Mouse (Mus musculus) liver, embryonic 16.5 days (tissue): Measurements from ENCODE around the gene Gpha2. TPM values are rescaled to one million over a fixed set of nuclear protein-coding genes. Genes with fewer than 3 reads are reported as not detected.

Experiments
- ATAC-seq: fragments of 200-750 bp; cut with Nextera tagmentation; 2 replicates; pipeline ENCODE4 v1.8.0; 2017; ENCODE audit warnings: low read depth, mild to moderate bottlenecking, moderate number of reproducible peaks, moderate library complexity
- H3K27ac ChIP-seq: fragments of 300-500 bp; sonication (generic); 2 replicates; pipeline ENCODE4 v1.5.1; 2014; ENCODE audit warnings: mild to moderate bottlenecking, low read length
- H3K27me3 ChIP-seq: fragments of 300-500 bp; sonication (generic); 2 replicates; pipeline ENCODE4 v1.6.1; 2014; ENCODE audit warnings: low read depth, low read length, mixed read lengths; ENCODE audit not compliant: control insufficient read depth, insufficient read depth
- H3K36me3 ChIP-seq: fragments of 300-500 bp; sonication (generic); 2 replicates; pipeline ENCODE4 v1.6.1; 2014; ENCODE audit warnings: mild to moderate bottlenecking; ENCODE audit not compliant: control insufficient read depth, insufficient read depth
- H3K4me1 ChIP-seq: fragments of 300-500 bp; sonication (generic); 2 replicates; pipeline ENCODE4 v1.6.1; 2014; ENCODE audit warnings: low read depth, low read length, mixed read lengths; ENCODE audit not compliant: control insufficient read depth
- H3K4me2 ChIP-seq: fragments of 300-500 bp; sonication (generic); 2 replicates; pipeline ENCODE4 v1.6.1; 2014; ENCODE audit warnings: low read depth, low read length, mixed read lengths
- H3K4me3 ChIP-seq: fragments of 300-500 bp; sonication (generic); 2 replicates; pipeline ENCODE4 v1.5.1; 2014; ENCODE audit warnings: low read depth, mild to moderate bottlenecking, low read length
- H3K9ac ChIP-seq: fragments of 300-500 bp; sonication (generic); 2 replicates; pipeline ENCODE4 v1.6.1; 2014; ENCODE audit warnings: low read depth, low read length
- H3K9me3 ChIP-seq: fragments of 300-500 bp; sonication (generic); replicated peaks from 2 replicates; pipeline ENCODE4 v1.6.1; 2016; ENCODE audit warnings: low read length; ENCODE audit not compliant: control insufficient read depth
- WGBS: fragments of 180-500 bp; shearing (Covaris S2); extraction: QIAGEN DNeasy Blood & Tissue Kit; methylation state at CpG from one replicate; pipeline ENCODE4 v1.1.7; 2014; ENCODE audit not compliant: insufficient replicate concordance; 5-methylcytosine and 5-hydroxymethylcytosine counted together
- polyA plus RNA-seq: library from polyadenylated mRNA; unstranded; fragments of >200 nt; fragmentation: Nextera tagmentation; extraction: Ambion mirVana; gene quantifications from 2 replicates; pipeline ENCODE4 v1.2.1, GENCODE M21; 2015

Gene Gpha2
- polyA plus RNA-seq, result not detected in 2 replicates

DNA sequence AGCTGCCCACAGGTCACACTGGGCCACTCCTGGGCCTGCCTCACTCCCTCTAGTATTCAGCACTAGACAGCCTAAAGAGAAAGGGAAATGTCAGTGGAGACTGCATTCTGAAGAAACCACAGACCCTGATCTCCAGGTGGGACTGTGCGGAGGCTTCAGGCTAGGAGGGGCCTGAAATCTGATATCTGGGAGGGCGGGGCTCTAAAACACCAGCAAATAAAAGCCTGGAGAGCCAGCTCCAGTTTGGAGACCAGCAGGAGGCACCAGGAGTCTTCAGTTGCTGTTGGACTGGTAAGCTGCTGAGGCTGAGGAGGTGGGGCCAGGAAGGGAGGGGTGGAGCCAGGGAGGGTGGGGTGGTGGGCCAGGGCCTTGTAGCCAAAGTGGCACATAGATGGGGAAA lies at the start of gene Gpha2:
Gene Gpha2 (plus strand): TSS at position 246 of the 400 bp plus-strand sequence.
- 21% methylated on average over 2 of the region's 2 CpGs for WGBS

DNA sequence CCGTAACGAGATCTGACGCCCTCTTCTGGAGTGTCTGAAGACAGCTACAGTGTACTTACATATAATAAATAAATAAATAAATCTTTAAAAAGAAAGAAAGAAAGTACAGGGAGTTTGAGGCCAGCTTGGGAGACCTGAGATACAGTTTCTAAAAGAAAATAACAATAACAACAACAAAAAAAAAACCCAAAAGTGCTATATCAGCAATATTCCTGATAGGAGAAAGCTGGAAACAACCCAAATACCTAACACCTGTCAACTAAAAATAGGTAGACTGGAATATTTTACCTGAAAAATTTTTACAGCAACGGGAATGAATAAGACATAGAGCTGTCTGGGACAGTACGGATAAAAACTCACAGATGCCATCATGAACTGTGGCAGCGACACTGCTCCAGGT lies 47.4 kb upstream of the Gpha2 start:
- ATAC-seq, result no peak
- Histone ChIP-seq H3K9ac (no peak overlapping the region), H3K4me2 (no peak overlapping the region), H3K9me3 (no peaks in the 10 kb centered on the region), H3K4me3 (no peak overlapping the region), H3K27ac (no peak overlapping the region), H3K36me3 (no peaks in the 10 kb centered on the region), H3K27me3 (no peaks in the 10 kb centered on the region), H3K4me1 (no peaks in the 10 kb centered on the region)
- WGBS, result 68% methylated on average over 4 of the region's 6 CpGs

More for the DNA sequence above, at the start of gene Gpha2:
- H3K27ac ChIP-seq, result no peak within 1 kb of the TSS
- H3K4me3 ChIP-seq, result no peak within 1 kb of the TSS
- H3K4me1 ChIP-seq, result no peaks in the 10 kb centered on the region
- no peak within 1 kb of the TSS for H3K9ac ChIP-seq
- no peak for ATAC-seq
- no peak within 1 kb of the TSS for H3K4me2 ChIP-seq
- H3K36me3 ChIP-seq, result no peaks in the 10 kb centered on the region
- H3K9me3 ChIP-seq, result no peaks in the 10 kb centered on the region
- no peaks in the 10 kb centered on the region for H3K27me3 ChIP-seq

DNA sequence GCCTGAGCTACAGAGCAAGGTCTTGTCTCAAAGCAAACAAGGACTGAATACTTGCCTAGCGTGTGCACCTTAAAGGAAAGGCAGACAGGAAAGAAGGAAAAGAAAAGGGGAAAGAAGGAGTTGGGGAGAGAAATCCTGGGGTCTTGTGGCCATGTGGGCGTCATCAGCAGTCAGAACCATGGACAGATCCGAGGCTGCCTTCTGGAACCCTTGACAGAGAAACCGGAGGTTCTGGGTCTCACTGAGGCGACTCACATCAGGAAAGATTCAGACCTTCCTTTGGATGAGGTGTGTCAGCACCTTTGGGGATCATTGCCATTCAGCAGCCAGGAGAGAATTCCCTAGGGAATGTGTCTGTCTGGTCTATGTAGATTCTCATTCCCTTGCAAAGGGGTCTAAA lies 44.6 kb upstream of the Gpha2 start:
- H3K9ac ChIP-seq, result no peak overlapping the region
- WGBS, result 12% methylated on average over 5 of the region's 5 CpGs

DNA sequence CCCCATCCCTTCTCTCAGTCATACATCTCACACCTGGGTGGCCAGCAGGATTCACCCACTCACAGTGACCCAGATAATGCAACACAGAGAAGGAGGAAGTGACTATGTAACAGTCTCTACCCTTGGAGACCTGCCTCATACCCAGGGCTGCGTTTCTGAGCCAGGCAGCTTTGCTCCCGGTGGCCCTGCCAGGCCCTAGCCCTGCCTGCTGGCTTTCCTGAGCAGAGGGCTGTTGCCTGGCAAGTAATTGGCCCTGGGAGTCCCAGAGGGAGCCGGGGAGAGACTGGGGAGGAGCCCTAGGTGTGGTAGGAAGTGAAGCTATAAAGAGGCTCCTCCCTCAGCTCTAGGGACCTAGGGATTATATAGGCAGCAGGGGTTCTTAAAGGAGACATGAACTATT lies 43.6 kb upstream of the Gpha2 start:
- Histone ChIP-seq H3K4me3 (no peak overlapping the region), H3K9me3 (no peaks in the 10 kb centered on the region), H3K9ac (no peak overlapping the region), H3K4me1 (no peaks in the 10 kb centered on the region), H3K27me3 (no peaks in the 10 kb centered on the region), H3K27ac (no peak overlapping the region), H3K4me2 (no peak overlapping the region), H3K36me3 (no peaks in the 10 kb centered on the region)
- WGBS, result 13% methylated on average over 3 of the region's 3 CpGs
- ATAC-seq, result no peak

More for the DNA sequence above, 44.6 kb upstream of the Gpha2 start:
- no peak for ATAC-seq
- Histone ChIP-seq H3K27me3 (no peaks in the 10 kb centered on the region), H3K4me2 (no peak overlapping the region), H3K36me3 (no peaks in the 10 kb centered on the region), H3K9me3 (no peaks in the 10 kb centered on the region), H3K4me1 (no peaks in the 10 kb centered on the region), H3K27ac (no peak overlapping the region), H3K4me3 (no peak overlapping the region)

DNA sequence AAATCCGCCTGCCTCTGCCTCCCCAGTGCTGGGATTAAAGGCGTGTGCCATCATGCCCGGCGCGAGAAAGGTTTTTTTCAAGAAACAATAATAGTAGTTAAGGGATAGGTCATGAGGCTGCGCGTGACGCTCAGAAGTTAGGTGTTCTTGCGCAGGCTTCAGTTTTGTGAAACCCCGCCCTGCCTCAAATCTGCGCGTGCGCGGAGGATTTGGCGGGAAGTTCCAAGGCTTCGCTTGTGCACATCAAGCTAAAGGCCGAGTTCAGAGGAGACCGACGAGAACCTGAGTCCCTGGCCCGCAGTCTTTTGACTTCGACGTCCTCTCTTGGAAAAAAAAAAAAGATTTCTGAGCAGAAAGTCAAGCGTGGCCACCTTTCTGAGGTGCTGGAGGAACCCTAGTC lies 42.0 kb upstream of the Gpha2 start, which contains the start of gene Majin:
Gene Majin (plus strand): TSS at position 258 of the 400 bp plus-strand sequence.
- H3K27me3 ChIP-seq, result no peaks in the 10 kb centered on the region
- H3K9ac ChIP-seq, result no peak within 1 kb of the TSS
- H3K36me3 ChIP-seq, result no peaks in the 10 kb centered on the region
- H3K4me2 ChIP-seq, result no peak within 1 kb of the TSS
- H3K4me1 ChIP-seq, result no peaks in the 10 kb centered on the region
- 75% methylated on average over 23 of the region's 23 CpGs for WGBS
- H3K4me3 ChIP-seq, result no peak within 1 kb of the TSS
- no peak within 1 kb of the TSS for H3K27ac ChIP-seq
- ATAC-seq, result no peak
- H3K9me3 ChIP-seq, result no peaks in the 10 kb centered on the region

DNA sequence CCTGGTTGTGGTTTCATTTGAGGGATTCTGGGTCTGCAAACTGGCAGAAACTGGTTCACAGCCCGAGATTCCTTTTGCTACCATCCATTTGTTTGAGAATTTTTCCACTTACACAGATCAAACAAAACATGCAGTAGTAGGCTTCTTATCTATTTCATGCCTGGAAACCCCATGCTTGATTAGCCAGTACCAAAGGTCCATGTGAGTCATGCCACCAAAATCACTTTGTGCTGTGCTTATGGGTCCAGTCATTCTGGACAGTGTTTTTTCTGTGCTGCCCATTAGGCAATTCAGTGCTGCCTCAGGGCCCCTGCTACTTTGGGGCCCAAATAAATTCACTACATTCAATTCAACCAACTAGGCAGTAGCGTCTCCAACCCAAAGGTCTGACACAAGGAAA lies 21.9 kb upstream of the Gpha2 start:
- Histone ChIP-seq H3K4me2 (no peak overlapping the region), H3K9me3 (no peaks in the 10 kb centered on the region), H3K36me3 (no peaks in the 10 kb centered on the region), H3K9ac (no peak overlapping the region), H3K27me3 (no peaks in the 10 kb centered on the region), H3K4me1 (no peaks in the 10 kb centered on the region), H3K4me3 (no peak overlapping the region), H3K27ac (no peak overlapping the region)
- WGBS, result 56% methylated on average over 2 of the region's 2 CpGs
- ATAC-seq, result no peak

DNA sequence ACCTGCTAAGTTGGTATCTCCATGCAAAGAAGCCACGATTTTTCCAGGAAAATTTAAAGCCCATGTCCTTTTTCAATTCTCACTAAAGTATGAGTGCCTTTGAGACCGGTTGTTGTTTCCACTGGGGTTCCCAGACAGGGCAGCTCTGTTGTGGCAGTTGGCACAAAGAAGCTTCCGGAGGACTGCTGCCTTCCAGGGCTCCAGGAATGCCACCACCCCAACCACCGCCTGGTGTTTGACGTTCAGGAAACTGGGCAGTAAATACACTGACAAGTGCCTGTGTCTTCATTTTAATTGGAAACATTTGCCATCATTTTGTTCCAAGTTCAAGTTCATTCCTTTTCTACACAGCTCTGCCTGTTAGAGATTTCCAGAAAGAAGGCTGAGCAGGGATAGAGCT lies 19.5 kb upstream of the Gpha2 start:
- ATAC-seq, result no peak
- Histone ChIP-seq H3K9me3 (no peaks in the 10 kb centered on the region), H3K27ac (no peak overlapping the region), H3K4me2 (no peak overlapping the region), H3K9ac (no peak overlapping the region), H3K27me3 (no peaks in the 10 kb centered on the region), H3K4me3 (no peak overlapping the region), H3K4me1 (no peaks in the 10 kb centered on the region), H3K36me3 (no peaks in the 10 kb centered on the region)
- WGBS, result 63% methylated on average over 5 of the region's 5 CpGs

DNA sequence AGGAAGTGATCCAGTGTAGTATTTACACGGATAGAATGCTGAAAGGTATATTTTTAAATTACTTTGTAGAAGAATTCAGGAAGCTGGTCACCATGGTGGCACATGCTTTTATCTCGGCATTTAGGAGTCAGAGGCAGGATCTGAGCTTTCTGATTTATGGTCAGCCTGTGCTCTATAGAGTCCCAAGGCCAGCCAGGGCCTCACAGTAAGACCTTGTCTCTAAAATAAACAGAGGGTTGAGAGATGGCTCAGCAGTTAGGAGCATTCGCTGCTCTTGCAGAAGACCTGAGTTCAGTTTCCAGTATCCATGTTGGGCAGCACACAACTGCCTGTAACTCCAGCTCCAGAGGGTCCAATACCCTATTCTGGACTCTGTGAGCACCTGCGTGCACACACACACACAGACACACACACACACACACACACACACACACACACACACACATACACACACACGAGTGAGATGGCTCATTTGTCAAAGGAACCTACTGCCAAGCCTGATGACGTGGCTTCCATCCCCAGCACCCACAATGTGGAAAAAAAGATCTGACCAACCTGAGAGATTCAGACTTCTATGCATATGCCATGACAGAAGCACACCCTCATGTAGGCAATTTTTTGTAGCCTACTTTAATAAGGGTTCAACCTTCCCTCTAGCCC lies 10.0 kb upstream of the Gpha2 start:
- no peaks in the 10 kb centered on the region for H3K27me3 ChIP-seq
- no peaks in the 10 kb centered on the region for H3K36me3 ChIP-seq
- H3K4me2 ChIP-seq, result no peak overlapping the region
- H3K9ac ChIP-seq, result no peak overlapping the region
- H3K4me1 ChIP-seq, result no peaks in the 10 kb centered on the region
- H3K9me3 ChIP-seq, result no peaks in the 10 kb centered on the region
- 45% methylated on average over 6 of the region's 6 CpGs for WGBS
- H3K4me3 ChIP-seq, result no peak overlapping the region
- ATAC-seq, result no peak
- H3K27ac ChIP-seq, result no peak overlapping the region

DNA sequence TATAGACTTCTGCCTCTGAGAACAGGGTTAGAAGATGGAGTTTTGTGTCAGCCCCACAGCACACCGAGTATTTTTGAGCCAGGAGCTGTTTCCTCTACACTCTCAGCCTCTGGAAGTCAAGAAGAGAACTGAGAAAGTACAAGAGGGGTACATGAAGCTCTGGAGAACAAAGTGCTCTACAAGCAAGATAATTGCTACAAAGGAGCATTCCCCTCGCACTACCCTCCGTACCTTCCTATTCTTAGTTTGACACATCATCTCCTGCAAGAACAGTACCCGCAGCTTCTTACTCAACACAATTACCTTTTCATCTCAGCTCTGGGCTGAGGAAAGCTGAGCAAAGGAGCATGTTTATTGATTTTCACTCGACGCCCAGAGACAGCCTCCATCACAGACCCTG lies 7.6 kb upstream of the Gpha2 start:
- Histone ChIP-seq H3K27ac (no peak overlapping the region), H3K4me1 (no peaks in the 10 kb centered on the region), H3K4me3 (no peak overlapping the region), H3K36me3 (no peaks in the 10 kb centered on the region), H3K9ac (no peak overlapping the region), H3K4me2 (no peak overlapping the region), H3K9me3 (no peaks in the 10 kb centered on the region), H3K27me3 (no peaks in the 10 kb centered on the region)
- 59% methylated on average over 6 of the region's 6 CpGs for WGBS
- no peak for ATAC-seq
